Mouse (Mus musculus): ENCODE measurements around the gene Paqr8. TPM values are rescaled to one million over a fixed set of nuclear protein-coding genes. Genes with fewer than 3 reads are reported as not detected.

Gene Paqr8
- total and polyA plus RNA-seq, 3 experiments, result 0.46 to 1.8 TPM; not detected in 1

DNA sequence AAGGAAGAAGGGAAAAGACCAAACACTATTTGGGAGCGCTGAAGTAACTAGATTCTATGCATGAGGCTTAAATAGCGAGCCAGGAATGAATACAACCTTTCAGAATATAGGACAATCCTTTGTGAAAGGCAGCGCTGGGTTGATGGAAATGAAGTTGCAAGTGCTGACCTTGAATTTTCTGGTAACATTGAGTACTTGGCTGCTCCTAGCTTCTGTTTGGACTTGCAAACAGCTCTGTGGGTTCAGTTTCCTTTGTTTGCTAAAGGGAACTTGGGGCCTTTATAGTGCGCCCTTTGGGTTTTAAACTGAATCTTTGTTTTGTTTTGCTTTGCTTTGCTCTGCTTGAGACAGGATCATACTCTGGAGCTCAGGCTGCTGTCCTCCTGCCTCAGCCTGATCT lies 18.1 kb downstream of the Paqr8 start:
- DNase-seq (ENCODE audit: low read depth, low spot score), result no peak
- H3K9ac ChIP-seq (ENCODE audit: control insufficient read depth, low read depth, low read length, poor library complexity, severe bottlenecking), result no peak overlapping the region
- H3K79me2 ChIP-seq (ENCODE audit: control insufficient read depth, insufficient read depth, low read length, poor library complexity), result no peaks in the 10 kb centered on the region
- H3K27me3 ChIP-seq (ENCODE audit: control insufficient read depth in 1 of 2, insufficient read depth in 2 of 2, low read length in 2 of 2), result no peaks in the 10 kb centered on the region
- H3K4me3 ChIP-seq (ENCODE audit: control insufficient read depth in 1 of 2, insufficient read depth in 1 of 2, low read depth in 2 of 2, low read length in 2 of 2), result no peak overlapping the region
- peaks cover 0 to 6% of the 10 kb centered on the region in 2 experiments; a peak in 1 of 4 replicates for H3K36me3 ChIP-seq (ENCODE audit: control insufficient read depth in 1 of 2, insufficient read depth in 2 of 2, low read length in 2 of 2)
- no peak for TF ChIP-seq MEF2A (IDR thresholded peaks at IDR 0.05; ENCODE audit: extremely low read depth, insufficient replicate concordance, low read depth, low read length, poor library complexity, severe bottlenecking)
- TF ChIP-seq TBP (IDR thresholded peaks at IDR 0.05; ENCODE audit: low read depth, low read length), result no peak
- no peak for TF ChIP-seq ZC3H11A (IDR thresholded peaks at IDR 0.05; ENCODE audit: low read depth, low read length)
- no peak for TF ChIP-seq BHLHE40 (IDR thresholded peaks at IDR 0.05; ENCODE audit: borderline replicate concordance, low read depth, low read length)
- TF ChIP-seq GABPA (IDR thresholded peaks at IDR 0.05; ENCODE audit: low read depth, low read length), result no peak
- TF ChIP-seq SMC3 (IDR thresholded peaks at IDR 0.05; ENCODE audit: low read depth, low read length), result no peak
- TF ChIP-seq ZKSCAN1 (IDR thresholded peaks at IDR 0.05; ENCODE audit: low read depth, low read length), result no peak
- no peak for TF ChIP-seq GATA1 (IDR thresholded peaks at IDR 0.05; ENCODE audit: low read depth, low read length)
- TF ChIP-seq RAD21 (IDR thresholded peaks at IDR 0.05; ENCODE audit: low read depth, low read length), result no peak
- no peaks in the 10 kb centered on the region for H3K9me3 ChIP-seq (replicated peaks; ENCODE audit: insufficient read depth, low read length)
- H3K27ac ChIP-seq (ENCODE audit: control insufficient read depth, low read depth, low read length), result no peak overlapping the region
- H3K4me1 ChIP-seq (ENCODE audit: control insufficient read depth in 1 of 2, insufficient read depth in 2 of 2, low read length in 2 of 2), result peaks cover 0 to 6% of the 10 kb centered on the region in 2 experiments; a peak in 2 of 4 replicates

- peak; percentile 27 for DNase-seq (ENCODE audit: low read depth, low spot score)
- H3K9me3 ChIP-seq (replicated peaks; ENCODE audit: insufficient read depth, low read length), result no peaks in the 10 kb centered on the region
- no peak overlapping the region for H3K27ac ChIP-seq (ENCODE audit: control insufficient read depth, low read depth, low read length)
- H3K36me3 ChIP-seq (ENCODE audit: control insufficient read depth in 1 of 2, insufficient read depth in 2 of 2, low read length in 2 of 2), result peaks cover 0 to 6% of the 10 kb centered on the region in 2 experiments; a peak in 1 of 4 replicates
- H3K79me2 ChIP-seq (ENCODE audit: control insufficient read depth, insufficient read depth, low read length, poor library complexity), result no peaks in the 10 kb centered on the region
- H3K4me1 ChIP-seq (ENCODE audit: control insufficient read depth in 1 of 2, insufficient read depth in 2 of 2, low read length in 2 of 2), result peaks cover 0 to 6% of the 10 kb centered on the region in 2 experiments; a peak in 2 of 4 replicates
- TF ChIP-seq UBTF (IDR thresholded peaks at IDR 0.05; ENCODE audit: borderline replicate concordance, insufficient read depth, low read depth, low read length) (no peak), MAZ (IDR thresholded peaks at IDR 0.05; ENCODE audit: low read depth, low read length) (no peak), MAFK (IDR thresholded peaks at IDR 0.05; ENCODE audit: borderline replicate concordance, low read depth, low read length) (no peak), POLR2AphosphoS2 (IDR thresholded peaks at IDR 0.05; ENCODE audit: low read length) (no peak), HCFC1 (IDR thresholded peaks at IDR 0.05; ENCODE audit: low read depth, low read length) (no peak), USF2 (IDR thresholded peaks at IDR 0.05; ENCODE audit: borderline replicate concordance in 1 of 2, insufficient read depth in 1 of 2, low read depth in 1 of 2, low read length in 2 of 2) (no peak)
- H3K4me3 ChIP-seq (ENCODE audit: control insufficient read depth in 1 of 2, insufficient read depth in 1 of 2, low read depth in 2 of 2, low read length in 2 of 2), result no peak overlapping the region
- H3K27me3 ChIP-seq (ENCODE audit: control insufficient read depth in 1 of 2, insufficient read depth in 2 of 2, low read length in 2 of 2), result no peaks in the 10 kb centered on the region
- H3K9ac ChIP-seq (ENCODE audit: control insufficient read depth, low read depth, low read length, poor library complexity, severe bottlenecking), result no peak overlapping the region
These were observed 21.7 kb downstream of the Paqr8 start for GRCm38 (mm10) chr1:20912115-20912514.
